Comparison of ENCODE assay signal across 18 mouse cellular contexts in genomic region chr19:46913626-46914025, GRCm38 (mm10).
"Had no signal": no experiment of that assay in that cellular context is flagged by ENCODE, and none has a peak within 500 bp of the region (broad histone marks: within the 10 kb centered on the region; RNA-seq: fewer than 3 reads in every experiment).

No protein-coding gene starts in this region.

- H3K27me3 ChIP-seq: midbrain, embryonic 12.5 days; neural tube, embryonic 13.5 days; neural tube, embryonic 15.5 days had no signal

- ATAC-seq: midbrain, embryonic 16.5 days had no signal

- DNase-seq: lung, embryonic 14.5 days; lung, postnatal 10 days; lung, postnatal 4 days; midbrain, embryonic 14.5 days; retina, postnatal 1 day; right cerebral cortex, adult 18-20 months; right cerebral cortex, postnatal 25 days; right cerebral cortex, postnatal 4 days; spleen, adult 18-20 months; thymus, adult 18-20 months; thymus, postnatal 14 days; thymus, postnatal 36 days had no signal

- H3K4me3 ChIP-seq: midbrain, embryonic 10.5 days; midbrain, embryonic 12.5 days; myocyte; neural tube, embryonic 13.5 days; neural tube, embryonic 15.5 days had no signal

- H3K36me3 ChIP-seq: midbrain, embryonic 12.5 days; neural tube, embryonic 15.5 days had no signal

- H3K4me2 ChIP-seq: lung, embryonic 14.5 days; midbrain, embryonic 12.5 days; neural tube, embryonic 13.5 days; neural tube, embryonic 15.5 days had no signal

- H3K9me3 ChIP-seq: midbrain, embryonic 10.5 days; midbrain, embryonic 12.5 days; neural tube, embryonic 13.5 days; neural tube, embryonic 15.5 days had no signal

- H3K27ac ChIP-seq: midbrain, embryonic 10.5 days; midbrain, embryonic 12.5 days; neural tube, embryonic 13.5 days; neural tube, embryonic 15.5 days had no signal

- H3K9ac ChIP-seq: lung, embryonic 14.5 days; midbrain, embryonic 12.5 days; neural tube, embryonic 13.5 days; neural tube, embryonic 15.5 days had no signal
